Mouse (Mus musculus) CH12.LX (cell line): ENCODE data around the gene Cyp2j13. TPM values are rescaled to one million over a fixed set of nuclear protein-coding genes. Genes with fewer than 3 reads are reported as not detected.
"Not testable (repeated sequence)": the region's sequence is repeated elsewhere in the genome, so short reads cannot be mapped to it uniquely, and the experiment has no call there.

ENCODE experiments used
- DNase-seq: peaks from one replicate; pipeline ENCODE4 v3.0.0-alpha.2; 2013; ENCODE audit errors: extremely low read depth
- H3K27ac ChIP-seq: 2 replicates; pipeline ENCODE4 v1.5.1; 2012; ENCODE audit warnings: low read depth, mild to moderate bottlenecking, control low read depth, moderate library complexity; ENCODE audit not compliant: insufficient read depth
- H3K27me3 ChIP-seq: replicated peaks from 2 replicates; pipeline ENCODE3; 2012; ENCODE audit warnings: inconsistent platforms
- H3K36me3 ChIP-seq, 2 experiments: replicated peaks in 1 of 2; 2 replicates each; pipeline versions ENCODE3 to v1.6.1; 2012; ENCODE audit warnings: inconsistent platforms in 1 of 2, low read length in 1 of 2, mild to moderate bottlenecking in 1 of 2, mixed read lengths in 1 of 2, moderate library complexity in 1 of 2; ENCODE audit not compliant: control insufficient read depth in 1 of 2, insufficient read depth in 1 of 2
- H3K4me1 ChIP-seq, 2 experiments: 2 replicates each; pipeline ENCODE4 v1.6.1; 2012; ENCODE audit warnings: inconsistent platforms in 1 of 2, moderate library complexity in 1 of 2; ENCODE audit not compliant: insufficient read depth in 2 of 2, control insufficient read depth in 1 of 2
- H3K4me2 ChIP-seq: 2 replicates; pipeline ENCODE4 v1.6.1; 2012; ENCODE audit warnings: low read depth, mild to moderate bottlenecking, control low read depth; ENCODE audit not compliant: poor library complexity, insufficient read depth, severe bottlenecking
- H3K4me3 ChIP-seq, 3 experiments: fragments of 150-350 bp in 1 of 3; sonication (generic) in 1 of 3; replicated peaks in 1 of 3; 2 replicates each; pipeline versions ENCODE3 to v1.5.1; 2011 to 2012; ENCODE audit warnings: low read depth in 2 of 3, low read length in 2 of 3, mild to moderate bottlenecking in 2 of 3, moderate library complexity in 2 of 3, control low read depth in 1 of 3, improper control_type of control experiment in 1 of 3, inconsistent platforms in 1 of 3, mixed read lengths in 1 of 3; ENCODE audit not compliant: poor library complexity in 1 of 3
- H3K79me2 ChIP-seq: replicated peaks from 2 replicates; pipeline ENCODE4 v1.6.1; 2012; ENCODE audit warnings: mild to moderate bottlenecking, moderate library complexity; ENCODE audit not compliant: control insufficient read depth, poor library complexity, insufficient read depth, severe bottlenecking; ENCODE audit errors: extremely low read depth
- H3K9ac ChIP-seq: 2 replicates; pipeline ENCODE4 v1.6.1; 2012; ENCODE audit warnings: low read depth, mild to moderate bottlenecking, control low read depth, moderate library complexity; ENCODE audit not compliant: insufficient read depth
- H3K9me3 ChIP-seq: replicated peaks from 2 replicates; pipeline ENCODE3; 2012; ENCODE audit warnings: low read length, inconsistent platforms, mixed read lengths
- BHLHE40 ChIP-seq: IDR thresholded peaks from 2 replicates; pipeline ENCODE4 v1.6.1; 2011; ENCODE audit warnings: mild to moderate bottlenecking, low read depth, low read length, improper control_type of control experiment
- CHD2 ChIP-seq: IDR thresholded peaks from 2 replicates; pipeline ENCODE4 v1.6.1; 2011; ENCODE audit warnings: low read length, improper control_type of control experiment
- CTCF ChIP-seq, 2 experiments: IDR thresholded peaks in 1 of 2; conservative IDR thresholded peaks in 1 of 2; 2 replicates each; pipeline ENCODE4 v1.5.1; 2011 to 2012; ENCODE audit warnings: low read depth in 2 of 2, low read length in 2 of 2, improper control_type of control experiment in 1 of 2, inconsistent platforms in 1 of 2, mild to moderate bottlenecking in 1 of 2, moderate library complexity in 1 of 2
- ETS1 ChIP-seq: conservative IDR thresholded peaks from 2 replicates; pipeline ENCODE4 v1.6.1; 2012; ENCODE audit warnings: low read depth, mild to moderate bottlenecking, inconsistent platforms, low read length, improper control_type of control experiment, moderate library complexity
- IRF4 ChIP-seq: IDR thresholded peaks from 2 replicates; pipeline ENCODE4 v1.6.1; 2014; ENCODE audit warnings: low read depth, mild to moderate bottlenecking, inconsistent platforms, low read length, improper control_type of control experiment
- MAX ChIP-seq: IDR thresholded peaks from 2 replicates; pipeline ENCODE4 v1.6.1; 2011; ENCODE audit warnings: low read length, improper control_type of control experiment
- MAZ ChIP-seq: IDR thresholded peaks from 2 replicates; pipeline ENCODE4 v1.6.1; 2012; ENCODE audit warnings: low read depth, mild to moderate bottlenecking, inconsistent platforms, low read length, improper control_type of control experiment, moderate library complexity
- NELFE ChIP-seq: IDR thresholded peaks from 2 replicates; pipeline ENCODE4 v1.6.1; 2011; ENCODE audit warnings: low read depth, low read length, improper control_type of control experiment
- NRF1 ChIP-seq: IDR thresholded peaks from 2 replicates; pipeline ENCODE4 v1.6.1; 2014; ENCODE audit warnings: low read depth, mild to moderate bottlenecking, inconsistent platforms, low read length, improper control_type of control experiment, moderate library complexity
- RAD21 ChIP-seq: IDR thresholded peaks from 2 replicates; pipeline ENCODE4 v1.6.1; 2011; ENCODE audit warnings: low read depth, mild to moderate bottlenecking, low read length, improper control_type of control experiment, moderate library complexity
- RCOR1 ChIP-seq: conservative IDR thresholded peaks from 2 replicates; pipeline ENCODE4 v1.6.1; 2012; ENCODE audit warnings: low read depth, mild to moderate bottlenecking, inconsistent platforms, low read length, improper control_type of control experiment
- UBTF ChIP-seq: IDR thresholded peaks from 2 replicates; pipeline ENCODE4 v1.6.1; 2012; ENCODE audit warnings: low read depth, mild to moderate bottlenecking, inconsistent platforms, low read length, improper control_type of control experiment, moderate library complexity
- ZC3H11A ChIP-seq: IDR thresholded peaks from 2 replicates; pipeline ENCODE4 v1.6.1; 2012; ENCODE audit warnings: low read depth, mild to moderate bottlenecking, inconsistent platforms, low read length, improper control_type of control experiment
- ZMIZ1 ChIP-seq: IDR thresholded peaks from 2 replicates; pipeline ENCODE4 v1.6.1; 2012; ENCODE audit warnings: low read depth, mild to moderate bottlenecking, inconsistent platforms, low read length, improper control_type of control experiment
- dilution Hi-C: fragments of 300-500 bp; cut with MboI; formaldehyde crosslinking; loops from 2 replicates; pipeline ENCODE4 v1.14.3; 2020; ENCODE audit warnings: low sequenced_read_pairs; ENCODE audit not compliant: extremely low pct_unique_long_range_greater_than_20kb, extremely low pct_ligation_motif_present
- in situ Hi-C: fragments of 300-500 bp; cut with MboI; formaldehyde crosslinking; loops from 3 replicates; pipeline ENCODE4 v1.14.3; 2019; ENCODE audit warnings: low sequenced_read_pairs, low pct_ligation_motif_present, low pct_unique_long_range_greater_than_20kb, mixed read lengths
- polyA plus RNA-seq: library from polyadenylated mRNA; unstranded; fragments of >175 nt; gene quantifications from 2 replicates; pipeline ENCODE4 v1.2.1, GENCODE M21; 2012; ENCODE audit warnings: low read depth; ENCODE audit not compliant: insufficient read length
- total RNA-seq, 2 experiments: library from RNA; depleted of rRNA; stranded (reverse); fragments of 300-350 nt in 1 of 2; fragments of >200 nt in 1 of 2; gene quantifications; 2 replicates each; pipeline ENCODE4 v1.2.3; 2012 to 2014

Gene Cyp2j13
- total and polyA plus RNA-seq, 3 experiments: not detected

DNA sequence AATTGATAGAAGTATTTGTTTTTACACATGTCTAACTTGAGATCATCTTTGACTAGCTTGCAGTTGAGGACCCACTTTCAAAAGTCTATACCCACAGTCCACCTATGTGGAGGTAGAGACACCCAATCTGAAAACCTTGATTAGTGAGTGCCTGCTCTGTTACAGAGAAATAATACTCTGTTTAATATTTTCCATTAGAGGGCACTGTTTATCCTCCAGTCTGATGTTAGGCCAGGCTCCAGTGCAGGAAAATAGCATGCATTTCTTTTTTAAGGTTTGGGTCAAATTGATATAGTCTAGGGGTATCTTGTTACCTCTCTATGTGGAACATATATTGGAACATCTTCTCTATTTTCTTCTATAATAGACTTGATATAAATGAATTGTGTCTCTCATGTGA, 14.5 kb upstream of the Cyp2j13 start:
- H3K9ac ChIP-seq: no peak overlapping the region
- no peak overlapping the region for H3K27ac ChIP-seq
- no peaks in the 10 kb centered on the region for H3K79me2 ChIP-seq
- H3K4me3 ChIP-seq: no peak overlapping the region
- H3K4me1 ChIP-seq: no peaks in the 10 kb centered on the region
- TF ChIP-seq RAD21 (peak; percentile 24), CHD2 (no peak), CTCF (conservative IDR thresholded peaks at IDR 0.05 in 1 of 2, IDR thresholded peaks at IDR 0.05 in 1 of 2; ENCODE audit: low read depth in 2 of 2, low read length in 2 of 2) (peak in 1 of 2 experiments; percentile 11; a peak in 1 of 4 replicates)
- dilution Hi-C loops (no loop called here), in situ Hi-C loops (no loop called here)
- H3K27me3 ChIP-seq: peaks cover 2% of the 10 kb centered on the region
- H3K36me3 ChIP-seq: no peaks in the 10 kb centered on the region
- H3K9me3 ChIP-seq: no peaks in the 10 kb centered on the region
- no peak for DNase-seq
- no peak overlapping the region for H3K4me2 ChIP-seq

DNA sequence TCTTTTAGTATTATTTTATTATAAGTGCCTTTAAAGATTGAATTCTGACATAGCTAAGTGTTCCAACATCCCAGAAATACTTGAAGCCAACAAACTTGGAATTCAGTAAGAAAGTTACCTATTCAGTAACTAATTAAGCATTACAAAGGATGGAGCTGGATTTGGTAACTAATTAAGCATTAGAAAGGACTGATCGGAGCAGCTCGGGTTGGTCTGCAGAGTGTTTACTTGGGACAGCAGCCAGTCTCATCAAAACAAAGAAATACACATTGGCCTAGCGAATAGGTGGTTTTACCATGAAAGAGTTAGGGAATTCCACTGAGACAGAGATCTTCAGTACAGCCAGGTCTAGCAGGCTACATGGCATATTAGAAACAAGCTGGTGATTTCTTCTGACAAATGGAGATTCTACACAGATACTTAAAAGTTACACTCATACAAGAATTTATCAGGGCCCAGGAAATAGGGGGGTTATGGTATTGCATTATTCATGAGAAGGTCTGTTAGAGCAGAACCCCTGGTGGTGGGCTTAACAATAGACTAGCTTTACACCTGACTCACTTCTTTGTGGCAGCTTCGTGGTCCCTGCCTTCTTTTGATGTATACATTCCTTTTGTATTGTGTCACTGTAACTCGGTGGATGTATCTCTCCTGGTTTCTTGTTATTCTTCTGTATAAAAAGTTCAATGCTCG, 12.2 kb upstream of the Cyp2j13 start:
- H3K9me3 ChIP-seq, H3K27ac ChIP-seq, H3K4me2 ChIP-seq, H3K9ac ChIP-seq, dilution Hi-C loops, H3K4me3 ChIP-seq, H3K27me3 ChIP-seq, H3K79me2 ChIP-seq, H3K4me1 ChIP-seq, DNase-seq, in situ Hi-C loops, H3K36me3 ChIP-seq: not testable (repeated sequence)

DNA sequence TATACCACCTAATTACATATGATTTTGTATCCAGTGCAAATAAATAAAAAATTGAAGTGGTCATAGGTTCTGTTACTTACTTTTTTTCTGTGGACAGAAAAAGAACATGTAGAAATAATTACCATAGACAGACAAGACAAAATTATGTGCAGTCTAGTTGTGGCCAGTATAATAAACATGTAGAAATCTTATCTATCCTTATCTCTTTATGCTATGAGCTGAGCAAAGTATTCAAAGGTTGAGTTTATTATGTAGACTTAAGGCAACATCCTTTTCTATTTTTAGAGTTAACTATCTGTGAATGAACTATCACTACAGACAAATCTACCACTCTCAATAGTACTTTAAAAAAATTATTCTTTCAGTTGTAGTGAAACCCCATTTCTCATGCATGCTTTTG, 962 bp upstream of the Cyp2j13 start:
- no peak for DNase-seq
- no peak overlapping the region for H3K4me2 ChIP-seq
- in situ Hi-C loops: no loop called here
- H3K79me2 ChIP-seq: no peaks in the 10 kb centered on the region
- H3K4me1 ChIP-seq: no peaks in the 10 kb centered on the region
- H3K36me3 ChIP-seq: no peaks in the 10 kb centered on the region
- TF ChIP-seq ZC3H11A: no peak
- no peak for TF ChIP-seq RCOR1
- TF ChIP-seq MAX: no peak
- TF ChIP-seq ETS1: no peak
- TF ChIP-seq NRF1: no peak
- TF ChIP-seq BHLHE40: no peak
- TF ChIP-seq IRF4: no peak
- TF ChIP-seq NELFE: no peak
- no peak for TF ChIP-seq CTCF (conservative IDR thresholded peaks at IDR 0.05 in 1 of 2, IDR thresholded peaks at IDR 0.05 in 1 of 2; ENCODE audit: low read depth in 2 of 2, low read length in 2 of 2)
- TF ChIP-seq UBTF: no peak
- TF ChIP-seq ZMIZ1: no peak
- TF ChIP-seq MAZ: no peak
- TF ChIP-seq CHD2: no peak
- TF ChIP-seq, all 38 proteins: peak for 0
- dilution Hi-C loops: no loop called here
- no peaks in the 10 kb centered on the region for H3K9me3 ChIP-seq
- no peak overlapping the region for H3K27ac ChIP-seq
- H3K9ac ChIP-seq: no peak overlapping the region
- H3K4me3 ChIP-seq: no peak overlapping the region
- H3K27me3 ChIP-seq: peaks cover 12% of the 10 kb centered on the region
